Mouse (Mus musculus): ENCODE data around the gene Pik3ip1. TPM values are rescaled to one million over a fixed set of nuclear protein-coding genes. Genes with fewer than 3 reads are reported as not detected.

The Pik3ip1 gene
- polyA plus RNA-seq (2015; fragmentation: Nextera tagmentation; extraction: Ambion mirVana): 34.4 and 36.6 TPM in 2 replicates

DNA sequence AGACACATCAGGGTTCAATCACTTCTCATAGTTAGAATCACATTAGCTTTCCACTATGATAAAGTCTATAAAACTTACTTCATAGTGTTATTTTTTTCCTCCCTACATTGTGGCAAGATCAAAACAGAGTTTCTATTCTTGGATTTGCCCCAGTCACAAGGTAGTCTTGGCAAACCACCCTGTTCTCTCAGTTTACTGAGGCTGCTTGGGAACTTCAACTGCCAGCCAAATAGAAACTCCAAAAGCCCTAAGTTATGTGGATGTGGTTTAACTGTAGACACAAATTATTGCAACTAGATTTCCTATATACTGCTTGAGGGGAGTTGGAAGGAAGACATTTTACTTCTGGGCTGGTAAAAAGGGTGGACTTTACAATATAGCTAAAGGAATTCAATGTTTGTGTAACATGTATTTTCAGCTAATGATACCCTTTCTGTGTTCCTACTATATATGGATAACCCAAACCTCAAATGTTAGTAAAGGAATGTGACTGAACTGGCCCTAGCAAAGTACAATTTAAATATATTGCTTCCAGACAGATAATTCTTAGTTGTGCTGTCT is at the start of gene Pik3ip1:
Gene Pik3ip1, plus strand, starts transcription at position 511 of the 561 bp plus-strand sequence.
- peaks cover 13% of the 10 kb centered on the region; the same call in 1 of the 2 replicates for H3K36me3 ChIP-seq
- H3K27ac ChIP-seq (replicated peaks): peak within 1 kb of the TSS; percentile 86
- no peaks in the 10 kb centered on the region for H3K9me3 ChIP-seq
- no peaks in the 10 kb centered on the region for H3K27me3 ChIP-seq
- H3K9ac ChIP-seq (replicated peaks): peak within 1 kb of the TSS; percentile 63
- peak within 1 kb of the TSS; percentile 60 for H3K4me3 ChIP-seq
- peak within 1 kb of the TSS; percentile 88 for H3K4me2 ChIP-seq (replicated peaks)
- H3K4me1 ChIP-seq: peaks cover 16% of the 10 kb centered on the region
- no peak for ATAC-seq (replicated peaks)

DNA sequence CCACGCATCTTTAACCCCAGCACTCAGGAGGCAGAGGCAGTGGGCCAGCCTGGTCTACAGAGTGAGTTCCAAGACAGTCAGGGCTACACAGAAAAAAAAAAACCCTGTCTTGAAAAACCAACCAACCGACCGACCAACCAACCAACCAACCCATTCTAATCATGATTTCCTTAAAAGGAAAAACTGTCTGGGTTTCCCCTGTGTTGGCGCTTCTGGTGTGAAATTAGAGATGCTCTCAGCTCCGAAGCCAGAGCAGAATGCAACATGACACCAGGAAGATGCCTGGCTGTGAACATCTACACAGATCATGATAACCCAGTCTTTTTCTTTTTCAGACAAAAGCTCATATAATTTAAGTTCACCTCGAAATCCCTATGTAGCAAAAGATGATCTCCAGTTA is 47.3 kb upstream of the Pik3ip1 start:
- Histone ChIP-seq H3K36me3 (no peaks in the 10 kb centered on the region), H3K9ac (replicated peaks) (no peak overlapping the region), H3K27me3 (no peaks in the 10 kb centered on the region), H3K4me3 (no peak overlapping the region), H3K9me3 (no peaks in the 10 kb centered on the region; the same call in 1 of the 2 replicates), H3K27ac (replicated peaks) (no peak overlapping the region), H3K4me1 (peaks cover 7% of the 10 kb centered on the region; the same call in 1 of the 2 replicates), H3K4me2 (replicated peaks) (no peak overlapping the region)
- ATAC-seq (replicated peaks): no peak
- WGBS: 91% methylated on average over 6 of the region's 6 CpGs

DNA sequence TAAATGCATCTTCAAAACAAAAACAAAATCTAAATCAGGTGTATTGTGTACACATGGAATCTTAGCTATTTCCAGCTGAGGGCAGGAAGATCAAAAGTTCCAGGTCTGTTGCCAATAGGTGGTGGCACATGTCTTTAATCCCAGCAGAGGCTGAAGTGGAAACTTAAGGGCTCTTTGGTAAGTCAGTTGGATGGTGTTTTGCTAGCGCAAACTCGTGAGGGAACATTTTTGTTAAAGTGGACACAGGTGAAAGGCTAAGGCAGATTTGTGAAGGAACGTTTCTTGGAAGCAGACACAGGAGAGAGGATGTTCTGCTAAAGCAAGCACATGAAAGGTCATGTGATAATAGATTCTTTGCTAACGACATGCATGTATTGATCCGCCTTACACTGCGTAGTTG is 46.6 kb upstream of the Pik3ip1 start:
- H3K9me3 ChIP-seq: no peaks in the 10 kb centered on the region; the same call in 1 of the 2 replicates
- H3K4me3 ChIP-seq: no peak overlapping the region

DNA sequence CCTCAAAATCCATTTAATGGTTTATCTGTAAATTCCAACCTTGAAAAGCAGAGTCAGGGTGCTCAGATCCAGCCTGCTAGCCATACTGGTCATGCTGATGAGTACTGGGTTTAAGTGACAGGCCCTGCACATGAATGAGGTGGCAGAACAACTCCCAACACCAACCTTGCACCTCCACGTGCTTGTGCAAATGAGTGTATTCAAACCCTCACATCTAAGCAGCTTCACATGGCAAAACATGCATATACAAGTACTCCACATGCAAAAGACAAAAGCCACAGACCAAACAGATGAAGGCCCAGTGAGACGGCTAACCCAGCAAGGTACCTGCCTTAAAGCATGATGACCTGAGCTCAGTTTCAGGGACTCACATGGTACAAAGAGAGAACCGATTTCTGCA is 44.3 kb upstream of the Pik3ip1 start:
- WGBS: 86% methylated on average over 3 of the region's 3 CpGs
- Histone ChIP-seq H3K4me1 (peaks cover 15% of the 10 kb centered on the region), H3K4me3 (no peak overlapping the region), H3K36me3 (no peaks in the 10 kb centered on the region), H3K27me3 (no peaks in the 10 kb centered on the region), H3K27ac (replicated peaks) (no peak overlapping the region), H3K9ac (replicated peaks) (no peak overlapping the region), H3K9me3 (no peaks in the 10 kb centered on the region; the same call in 1 of the 2 replicates), H3K4me2 (replicated peaks) (no peak overlapping the region)
- no peak for ATAC-seq (replicated peaks)

More for the DNA sequence above, 46.6 kb upstream of the Pik3ip1 start:
- no peak overlapping the region for H3K4me2 ChIP-seq (replicated peaks)
- WGBS: 91% methylated on average over 6 of the region's 6 CpGs
- H3K9ac ChIP-seq (replicated peaks): no peak overlapping the region
- no peaks in the 10 kb centered on the region for H3K36me3 ChIP-seq
- H3K27ac ChIP-seq (replicated peaks): no peak overlapping the region
- ATAC-seq (replicated peaks): no peak
- no peaks in the 10 kb centered on the region for H3K27me3 ChIP-seq
- peaks cover 13% of the 10 kb centered on the region for H3K4me1 ChIP-seq

DNA sequence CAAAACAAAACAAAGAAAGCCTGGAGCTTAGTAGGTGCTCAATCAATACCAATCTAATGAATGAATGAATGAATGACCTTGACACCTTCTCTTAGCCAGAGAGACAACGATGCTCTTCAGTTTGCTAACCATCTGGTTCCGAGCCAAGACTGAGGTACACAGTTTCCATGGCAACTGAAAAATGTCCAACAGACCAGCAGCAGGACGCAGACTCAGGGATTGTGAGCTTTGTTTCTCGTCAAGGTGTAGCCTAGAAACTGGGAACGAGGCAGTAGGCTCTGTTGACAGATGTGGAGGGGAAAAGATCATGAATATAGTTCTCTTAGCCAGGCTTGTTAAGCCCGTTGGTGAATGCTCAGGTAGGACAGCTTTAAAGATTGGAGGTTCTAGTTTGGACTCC is 43.1 kb upstream of the Pik3ip1 start:
- 23% methylated on average over 6 of the region's 6 CpGs for WGBS
- no peak overlapping the region for H3K4me2 ChIP-seq (replicated peaks)
- no peaks in the 10 kb centered on the region for H3K27me3 ChIP-seq
- no peaks in the 10 kb centered on the region for H3K9me3 ChIP-seq
- no peak for ATAC-seq (replicated peaks)
- H3K27ac ChIP-seq (replicated peaks): peak overlapping the region; percentile 100
- no peaks in the 10 kb centered on the region for H3K36me3 ChIP-seq
- H3K9ac ChIP-seq (replicated peaks): no peak overlapping the region
- H3K4me1 ChIP-seq: peaks cover 15% of the 10 kb centered on the region
- no peak overlapping the region for H3K4me3 ChIP-seq

DNA sequence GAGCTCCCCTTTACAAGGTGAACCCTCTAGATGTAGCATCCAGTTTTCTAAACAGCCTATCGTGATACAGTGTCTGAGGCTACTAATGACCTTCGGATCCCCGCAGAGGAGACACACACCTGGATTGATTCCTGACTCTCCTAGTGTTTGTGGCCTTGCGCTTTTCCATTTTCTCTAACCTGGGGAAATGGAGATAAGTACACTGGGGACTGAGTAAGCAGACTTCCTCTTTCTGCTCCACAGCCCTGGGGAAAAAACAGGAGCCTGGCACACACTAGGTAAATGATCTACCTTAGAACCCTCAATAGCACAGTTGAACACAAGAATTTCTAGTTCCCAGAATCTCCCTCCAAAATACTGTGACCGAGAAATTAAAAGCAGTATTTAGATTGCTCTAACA is 42.3 kb upstream of the Pik3ip1 start:
- WGBS: 66% methylated on average over 5 of the region's 5 CpGs

DNA sequence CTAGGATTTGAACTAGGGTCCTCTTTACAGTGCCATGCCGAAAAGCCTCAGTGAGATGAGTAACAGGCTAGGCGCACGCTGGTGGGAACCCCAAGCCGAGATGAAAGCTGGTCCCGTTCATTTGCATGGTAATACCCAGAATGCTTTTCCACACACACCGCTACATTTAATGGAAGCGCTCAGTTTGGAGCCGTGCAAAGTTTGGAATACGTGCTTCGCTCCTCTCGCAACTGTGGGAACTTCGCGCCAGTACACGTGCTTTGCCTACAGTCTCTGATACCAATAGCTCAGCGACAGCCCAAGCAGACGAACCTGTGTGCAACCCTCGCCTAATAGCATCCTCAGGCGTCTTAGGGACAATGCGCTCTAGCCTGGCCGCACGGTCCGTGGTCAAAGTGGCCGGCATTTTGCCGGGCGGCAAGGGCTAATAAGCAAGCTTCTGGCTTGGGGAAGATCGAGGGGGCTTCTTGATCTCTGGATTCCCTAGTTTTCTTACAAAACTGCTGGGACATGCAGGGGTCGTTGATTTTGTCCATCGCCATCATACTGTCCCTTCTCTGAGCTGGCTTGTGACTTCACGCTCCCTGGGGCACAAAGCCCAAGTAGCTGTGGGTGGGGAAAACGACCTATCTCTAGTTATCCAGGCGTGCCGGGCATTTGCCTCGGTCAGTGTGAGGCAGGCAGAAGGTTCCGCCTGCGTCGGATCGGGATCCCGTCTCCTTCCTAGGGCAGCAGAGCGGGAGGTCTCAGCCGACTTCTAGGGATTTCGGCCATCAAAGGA is 41.5 kb upstream of the Pik3ip1 start, which contains the start of gene Patz1:
Gene Patz1, plus strand, starts transcription at position 354 of the 781 bp plus-strand sequence.
- WGBS: 0% methylated on average over 41 of the region's 41 CpGs
- Histone ChIP-seq H3K27ac (replicated peaks) (peak within 1 kb of the TSS; percentile 100), H3K4me3 (peak within 1 kb of the TSS; percentile 75), H3K4me1 (peaks cover 27% of the 10 kb centered on the region), H3K9me3 (no peaks in the 10 kb centered on the region), H3K4me2 (replicated peaks) (peak within 1 kb of the TSS; percentile 93), H3K27me3 (no peaks in the 10 kb centered on the region), H3K9ac (replicated peaks) (peak within 1 kb of the TSS; percentile 99), H3K36me3 (no peaks in the 10 kb centered on the region)
- no peak; the same call in 1 of the 2 replicates for ATAC-seq (replicated peaks)

More for the DNA sequence above, 42.3 kb upstream of the Pik3ip1 start:
- Histone ChIP-seq H3K4me3 (no peak overlapping the region; the same call in 1 of the 2 replicates), H3K27me3 (no peaks in the 10 kb centered on the region), H3K9ac (replicated peaks) (0 out of 2 replicates have a peak overlapping the region, but pooled peaks have one; percentile 99), H3K36me3 (no peaks in the 10 kb centered on the region), H3K4me2 (replicated peaks) (peak overlapping the region; percentile 93), H3K9me3 (no peaks in the 10 kb centered on the region), H3K4me1 (peaks cover 19% of the 10 kb centered on the region), H3K27ac (replicated peaks) (peak overlapping the region; percentile 100)
- no peak for ATAC-seq (replicated peaks)

DNA sequence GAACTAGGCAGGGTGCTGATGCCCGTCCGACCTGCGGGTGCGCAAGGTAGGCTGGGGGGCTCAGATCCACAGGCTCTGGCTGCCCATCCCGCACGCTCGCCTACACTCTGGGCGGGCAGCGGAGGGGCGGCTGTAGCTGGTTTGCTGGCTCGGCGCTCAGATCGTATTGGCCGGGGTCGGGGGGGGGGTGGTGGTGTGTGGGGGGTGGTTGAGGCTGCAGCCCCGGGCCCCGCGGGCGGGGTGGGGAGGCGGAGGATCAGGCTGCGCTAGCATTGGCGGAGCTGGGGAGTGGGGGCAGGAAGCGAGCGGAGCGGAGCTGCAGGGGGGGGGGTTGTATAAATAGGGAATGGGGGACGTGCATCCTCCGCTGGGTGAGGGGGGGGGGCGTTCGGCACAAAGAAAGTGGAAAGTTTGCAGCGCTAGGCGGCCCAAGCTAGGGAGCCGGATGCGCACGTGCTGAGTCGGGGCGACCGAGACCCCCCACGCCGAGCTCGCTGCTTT is 40.8 kb upstream of the Pik3ip1 start:
- under 1% methylated on average over 35 of the region's 40 CpGs for WGBS
- Histone ChIP-seq H3K27ac (replicated peaks) (peak overlapping the region; percentile 100), H3K4me2 (replicated peaks) (peak overlapping the region; percentile 93), H3K36me3 (peaks cover 6% of the 10 kb centered on the region), H3K9ac (replicated peaks) (peak overlapping the region; percentile 99), H3K27me3 (no peaks in the 10 kb centered on the region), H3K9me3 (no peaks in the 10 kb centered on the region), H3K4me3 (peak overlapping the region; percentile 75), H3K4me1 (peaks cover 33% of the 10 kb centered on the region)
- ATAC-seq (replicated peaks): peak; percentile 78

DNA sequence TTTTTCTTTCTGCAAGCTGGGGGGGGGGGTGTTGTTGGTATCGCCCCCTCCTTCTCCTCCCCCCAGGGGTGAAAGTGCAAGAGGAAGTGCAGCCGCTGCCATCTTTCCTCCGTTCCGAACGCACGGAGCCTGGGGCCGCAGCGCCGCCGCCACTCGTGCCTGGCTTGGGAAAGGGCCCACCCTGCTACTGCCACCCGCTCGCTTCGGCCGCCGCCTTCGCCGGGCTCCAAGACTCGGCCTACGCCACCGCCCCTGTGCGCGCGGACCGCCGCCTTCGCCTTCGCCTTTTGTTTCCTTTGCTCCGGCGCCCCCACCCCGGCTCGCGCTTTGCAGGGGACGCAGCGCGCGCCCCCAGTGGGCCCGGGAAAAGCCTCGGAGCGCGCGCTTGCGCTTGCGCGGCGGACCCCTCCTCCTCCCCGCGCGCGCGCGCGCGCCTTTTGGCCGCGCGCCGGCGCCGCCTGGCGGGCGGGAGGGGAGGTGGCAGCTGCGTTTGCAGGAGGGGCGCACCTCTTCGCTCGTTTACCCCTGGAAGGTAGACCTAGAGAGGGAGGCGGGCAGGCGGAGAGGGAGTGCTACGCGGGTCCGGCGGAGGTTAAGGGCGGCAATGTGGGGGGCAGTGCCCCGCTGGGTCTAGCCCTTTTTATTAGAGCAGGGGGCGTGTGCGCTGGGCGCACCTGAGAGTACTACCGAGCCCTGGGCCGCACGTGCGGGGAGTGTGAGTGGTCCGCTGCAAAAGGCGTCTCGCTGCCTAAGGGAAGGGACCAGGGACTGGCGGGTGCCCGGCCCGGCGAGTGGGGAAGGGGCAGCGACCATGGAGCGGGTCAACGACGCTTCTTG is 40.2 kb upstream of the Pik3ip1 start:
- H3K27me3 ChIP-seq: no peaks in the 10 kb centered on the region
- H3K4me2 ChIP-seq (replicated peaks): peak overlapping the region; percentile 93
- under 1% methylated on average over 89 of the region's 92 CpGs for WGBS
- peaks cover 11% of the 10 kb centered on the region for H3K36me3 ChIP-seq
- H3K9ac ChIP-seq (replicated peaks): peak overlapping the region; percentile 99
- H3K9me3 ChIP-seq: no peaks in the 10 kb centered on the region
- H3K4me1 ChIP-seq: peaks cover 40% of the 10 kb centered on the region
- H3K4me3 ChIP-seq: peak overlapping the region; percentile 75
- ATAC-seq (replicated peaks): peak; percentile 66
- H3K27ac ChIP-seq (replicated peaks): peak overlapping the region; percentile 100

DNA sequence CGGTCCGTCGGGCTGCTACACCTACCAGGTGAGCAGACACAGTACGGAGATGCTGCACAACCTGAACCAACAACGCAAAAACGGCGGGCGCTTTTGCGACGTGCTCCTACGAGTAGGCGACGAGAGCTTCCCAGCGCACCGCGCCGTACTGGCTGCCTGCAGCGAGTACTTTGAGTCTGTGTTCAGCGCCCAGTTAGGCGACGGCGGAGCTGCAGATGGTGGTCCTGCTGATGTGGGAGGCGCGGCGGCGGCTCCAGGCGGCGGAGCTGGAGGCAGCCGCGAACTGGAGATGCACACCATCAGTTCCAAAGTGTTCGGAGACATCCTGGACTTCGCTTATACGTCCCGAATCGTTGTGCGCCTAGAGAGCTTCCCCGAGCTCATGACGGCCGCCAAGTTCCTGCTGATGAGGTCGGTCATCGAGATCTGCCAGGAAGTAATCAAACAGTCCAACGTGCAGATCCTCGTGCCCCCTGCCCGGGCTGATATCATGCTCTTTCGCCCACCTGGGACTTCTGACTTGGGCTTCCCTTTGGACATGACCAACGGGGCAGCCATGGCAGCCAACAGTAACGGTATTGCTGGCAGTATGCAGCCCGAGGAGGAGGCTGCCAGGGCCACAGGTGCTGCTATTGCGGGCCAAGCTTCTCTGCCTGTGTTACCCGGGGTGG is 39.4 kb upstream of the Pik3ip1 start:
- H3K9ac ChIP-seq (replicated peaks): peak overlapping the region; percentile 99
- H3K27me3 ChIP-seq: no peaks in the 10 kb centered on the region
- H3K36me3 ChIP-seq: peaks cover 17% of the 10 kb centered on the region
- no peaks in the 10 kb centered on the region for H3K9me3 ChIP-seq
- H3K27ac ChIP-seq (replicated peaks): peak overlapping the region; percentile 100
- H3K4me2 ChIP-seq (replicated peaks): peak overlapping the region; percentile 93
- WGBS: under 1% methylated on average over 50 of the region's 50 CpGs
- ATAC-seq (replicated peaks): peak; percentile 9; the same call in 1 of the 2 replicates
- H3K4me3 ChIP-seq: peak overlapping the region; percentile 75
- H3K4me1 ChIP-seq: peaks cover 48% of the 10 kb centered on the region

All from forebrain, embryonic 15.5 days (tissue).